Mouse (Mus musculus) lung, embryonic 16.5 days (tissue): ENCODE results near the gene Akap7. TPM values are rescaled to one million over a fixed set of nuclear protein-coding genes. Genes with fewer than 3 reads are reported as not detected.

Source experiments
- ATAC-seq: fragments of 200-750 bp; cut with Nextera tagmentation; 2 replicates; pipeline ENCODE4 v1.8.0; 2017; ENCODE audit warnings: low read depth, mild to moderate bottlenecking, moderate library complexity
- H3K27ac ChIP-seq: fragments of 300-500 bp; sonication (generic); 2 replicates; pipeline ENCODE4 v1.5.1; 2014; ENCODE audit warnings: mild to moderate bottlenecking, control low read depth, low read length
- H3K27me3 ChIP-seq: fragments of 300-500 bp; sonication (generic); 2 replicates; pipeline ENCODE4 v1.6.1; 2014; ENCODE audit warnings: low read depth, low read length, mixed read lengths; ENCODE audit not compliant: control insufficient read depth, insufficient read depth
- H3K36me3 ChIP-seq: fragments of 300-500 bp; sonication (generic); 2 replicates; pipeline ENCODE4 v1.6.1; 2014; ENCODE audit warnings: low read length; ENCODE audit not compliant: control insufficient read depth, insufficient read depth
- H3K4me1 ChIP-seq: fragments of 300-500 bp; sonication (generic); replicated peaks from 2 replicates; pipeline ENCODE4 v1.6.1; 2014; ENCODE audit warnings: low read length, mixed read lengths; ENCODE audit not compliant: control insufficient read depth, insufficient read depth
- H3K4me2 ChIP-seq: fragments of 300-500 bp; sonication (generic); 2 replicates; pipeline ENCODE4 v1.6.1; 2014; ENCODE audit warnings: low read depth, low read length, control low read depth
- H3K4me3 ChIP-seq: fragments of 300-500 bp; sonication (generic); 2 replicates; pipeline ENCODE4 v1.5.1; 2014; ENCODE audit warnings: mild to moderate bottlenecking, low read length, control low read depth
- H3K9ac ChIP-seq: fragments of 300-500 bp; sonication (generic); 2 replicates; pipeline ENCODE4 v1.6.1; 2014; ENCODE audit warnings: low read length, control low read depth
- H3K9me3 ChIP-seq: fragments of 300-500 bp; sonication (generic); 2 replicates; pipeline ENCODE4 v1.6.1; 2016; ENCODE audit warnings: low read length; ENCODE audit not compliant: control insufficient read depth
- WGBS: fragments of 180-500 bp; shearing (Covaris S2); extraction: QIAGEN DNeasy Blood & Tissue Kit; methylation state at CpG from one replicate; pipeline ENCODE4 v1.1.7; 2014; 5-methylcytosine and 5-hydroxymethylcytosine counted together
- polyA plus RNA-seq: library from polyadenylated mRNA; unstranded; fragments of >200 nt; fragmentation: Nextera tagmentation; extraction: Ambion mirVana; gene quantifications from 2 replicates; pipeline ENCODE4 v1.2.1, GENCODE M21; 2015

Gene Akap7
- polyA plus RNA-seq, 1 experiment from 2014 or later, result 20.1 TPM

GRCm38 (mm10) chr10:25219220-25219628 lies 88.4 kb downstream of the Akap7 start:
- Histone ChIP-seq H3K4me1 (no peaks in the 10 kb centered on the region), H3K27me3 (no peaks in the 10 kb centered on the region), H3K9ac (no peak overlapping the region), H3K4me3 (no peak overlapping the region), H3K9me3 (no peaks in the 10 kb centered on the region), H3K27ac (no peak overlapping the region), H3K4me2 (no peak overlapping the region), H3K36me3 (no peaks in the 10 kb centered on the region)
- ATAC-seq, result peak; percentile 54; the same call in 1 of the 2 replicates
- WGBS, result 23% methylated on average over 7 of the region's 7 CpGs

DNA sequence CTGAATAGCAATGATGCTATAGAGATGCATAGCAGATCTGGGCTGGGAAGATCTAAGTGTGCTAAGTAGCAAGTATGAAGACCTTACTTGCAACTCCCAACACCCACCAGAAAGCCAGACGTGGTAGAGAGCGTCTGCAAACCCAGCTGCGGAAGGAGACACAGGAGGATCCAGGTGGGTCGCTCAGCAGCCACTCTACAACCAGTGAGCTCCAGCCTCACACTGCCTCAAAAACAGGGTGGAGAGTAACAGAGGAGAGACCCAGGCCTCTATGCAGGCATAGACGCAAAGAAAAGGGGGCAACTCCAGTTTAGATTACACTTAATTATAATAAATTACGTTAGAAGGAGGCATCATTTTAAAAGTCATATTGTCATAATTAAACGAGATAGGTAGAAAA lies 88.9 kb downstream of the Akap7 start:
- Histone ChIP-seq H3K9ac (no peak overlapping the region), H3K4me1 (no peaks in the 10 kb centered on the region), H3K27ac (no peak overlapping the region), H3K27me3 (no peaks in the 10 kb centered on the region), H3K9me3 (no peaks in the 10 kb centered on the region), H3K36me3 (no peaks in the 10 kb centered on the region), H3K4me3 (no peak overlapping the region), H3K4me2 (no peak overlapping the region)
- ATAC-seq, result no peak
- 68% methylated on average over 7 of the region's 7 CpGs for WGBS

- Histone ChIP-seq H3K4me1 (0 out of 2 replicates have a peak, but pooled peaks cover 2% of the 10 kb centered on the region), H3K4me3 (no peak overlapping the region), H3K4me2 (no peak overlapping the region), H3K27ac (no peak overlapping the region), H3K27me3 (no peaks in the 10 kb centered on the region), H3K9ac (no peak overlapping the region), H3K9me3 (no peaks in the 10 kb centered on the region), H3K36me3 (no peaks in the 10 kb centered on the region)
- no peak for ATAC-seq
- 84% methylated on average over 3 of the region's 3 CpGs for WGBS
These were observed 91.7 kb downstream of the Akap7 start for GRCm38 (mm10) chr10:25215977-25216376.

DNA sequence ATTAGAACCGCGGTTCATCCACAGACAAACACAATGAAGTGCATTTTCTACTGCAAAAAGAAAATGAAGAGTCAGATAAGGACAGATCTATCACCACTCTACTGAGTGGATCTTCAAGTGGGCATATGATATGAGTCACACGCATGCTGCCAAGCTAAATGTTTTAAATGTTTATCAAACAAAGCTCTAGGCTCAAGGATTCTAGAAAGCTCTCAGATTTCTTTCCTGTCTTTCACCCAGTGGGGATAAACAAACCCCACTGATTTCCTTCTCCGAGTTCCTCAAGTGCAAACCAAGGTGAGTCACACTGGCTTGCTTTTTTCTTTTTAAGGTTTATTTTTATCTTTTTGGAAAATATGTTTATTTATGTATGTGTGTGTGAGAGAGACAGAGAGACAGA lies 94.0 kb downstream of the Akap7 start:
- Histone ChIP-seq H3K27ac (no peak overlapping the region), H3K27me3 (no peaks in the 10 kb centered on the region), H3K4me1 (0 out of 2 replicates have a peak, but pooled peaks cover 2% of the 10 kb centered on the region), H3K36me3 (no peaks in the 10 kb centered on the region), H3K4me3 (no peak overlapping the region), H3K9me3 (no peaks in the 10 kb centered on the region), H3K9ac (no peak overlapping the region), H3K4me2 (no peak overlapping the region)
- ATAC-seq, result no peak
- WGBS, result 40% methylated on average over 4 of the region's 4 CpGs

- H3K9me3 ChIP-seq, result no peaks in the 10 kb centered on the region
- H3K4me2 ChIP-seq, result no peak overlapping the region
- no peaks in the 10 kb centered on the region for H3K27me3 ChIP-seq
- no peaks in the 10 kb centered on the region for H3K36me3 ChIP-seq
- H3K27ac ChIP-seq, result no peak overlapping the region
- H3K4me1 ChIP-seq, result 0 out of 2 replicates have a peak, but pooled peaks cover under 1% of the 10 kb centered on the region
- H3K4me3 ChIP-seq, result no peak overlapping the region
- no peak for ATAC-seq
- H3K9ac ChIP-seq, result no peak overlapping the region
- 54% methylated on average over 7 of the region's 7 CpGs for WGBS
These were observed 99.1 kb downstream of the Akap7 start for GRCm38 (mm10) chr10:25208619-25209018.

GRCm38 (mm10) chr10:25207866-25208265 lies 99.8 kb downstream of the Akap7 start:
- WGBS, result 45% methylated on average over 6 of the region's 6 CpGs
- no peaks in the 10 kb centered on the region for H3K4me1 ChIP-seq
- ATAC-seq, result no peak
- no peak overlapping the region for H3K9ac ChIP-seq
- H3K27ac ChIP-seq, result no peak overlapping the region
- H3K4me3 ChIP-seq, result no peak overlapping the region
- H3K9me3 ChIP-seq, result no peaks in the 10 kb centered on the region
- H3K27me3 ChIP-seq, result no peaks in the 10 kb centered on the region
- no peak overlapping the region for H3K4me2 ChIP-seq
- H3K36me3 ChIP-seq, result no peaks in the 10 kb centered on the region

- H3K9ac ChIP-seq, result no peak overlapping the region
- peaks cover 8% of the 10 kb centered on the region; the same call in 1 of the 2 replicates for H3K4me1 ChIP-seq
- H3K4me2 ChIP-seq, result peak overlapping the region; percentile 75
- H3K36me3 ChIP-seq, result no peaks in the 10 kb centered on the region
- no peak overlapping the region for H3K27ac ChIP-seq
- no peak overlapping the region for H3K4me3 ChIP-seq
- H3K27me3 ChIP-seq, result no peaks in the 10 kb centered on the region
- no peaks in the 10 kb centered on the region for H3K9me3 ChIP-seq
- no peak for ATAC-seq
- 76% methylated on average over 7 of the region's 7 CpGs for WGBS
These were observed 107.0 kb downstream of the Akap7 start for GRCm38 (mm10) chr10:25200691-25201090.

DNA sequence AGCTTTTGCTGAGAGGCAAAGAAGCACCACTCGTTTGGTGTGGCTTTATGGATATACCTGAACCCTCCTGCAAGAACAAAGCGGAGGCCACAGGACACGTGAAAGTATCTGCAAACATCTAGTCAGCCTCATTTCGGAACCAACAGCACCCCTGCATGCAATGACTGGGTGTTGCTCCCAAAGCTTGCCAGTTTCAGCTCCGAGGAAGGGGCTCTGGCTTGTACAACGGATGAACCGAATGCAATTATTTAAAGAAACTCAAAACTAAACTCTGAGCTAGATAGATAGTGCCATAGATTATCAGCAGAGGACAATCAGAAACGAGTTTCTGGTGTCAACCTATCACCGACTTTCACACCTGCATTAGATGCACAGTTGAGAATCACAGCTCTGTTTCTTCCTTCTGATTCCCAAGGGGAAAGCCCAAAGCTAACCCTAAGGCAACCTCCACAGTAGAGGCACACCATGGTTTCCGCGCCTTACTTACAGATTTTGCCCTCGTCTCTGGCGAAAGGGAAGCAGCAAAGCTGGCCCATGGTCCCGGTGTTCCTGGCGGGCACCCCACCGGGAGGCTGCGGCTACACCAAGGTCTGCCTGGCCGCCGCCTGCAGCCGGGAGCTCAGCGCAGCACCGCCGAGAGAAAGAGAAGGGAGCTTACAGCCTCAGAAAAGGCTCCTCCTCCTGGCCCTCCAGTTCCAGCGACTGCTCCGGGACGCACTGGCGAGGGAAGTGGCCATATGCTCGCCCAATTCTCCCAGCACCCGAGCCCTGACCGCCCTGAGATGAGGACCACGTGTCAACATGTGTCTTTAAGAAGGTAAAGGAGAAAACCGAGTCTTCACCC lies 107.9 kb downstream of the Akap7 start:
- 10% methylated on average over 32 of the region's 32 CpGs for WGBS
- Histone ChIP-seq H3K4me3 (peak overlapping the region; percentile 57), H3K9me3 (no peaks in the 10 kb centered on the region), H3K4me1 (peaks cover 8% of the 10 kb centered on the region; the same call in 1 of the 2 replicates), H3K9ac (peak overlapping the region; percentile 83), H3K4me2 (peak overlapping the region; percentile 75), H3K36me3 (no peaks in the 10 kb centered on the region), H3K27me3 (no peaks in the 10 kb centered on the region), H3K27ac (0 out of 2 replicates have a peak overlapping the region, but pooled peaks have one; percentile 7)
- ATAC-seq, result peak; percentile 87

- Histone ChIP-seq H3K27ac (no peak overlapping the region), H3K27me3 (no peaks in the 10 kb centered on the region), H3K4me3 (peak overlapping the region; percentile 57), H3K4me2 (peak overlapping the region; percentile 75), H3K36me3 (no peaks in the 10 kb centered on the region), H3K9ac (peak overlapping the region; percentile 34; the same call in 1 of the 2 replicates), H3K9me3 (no peaks in the 10 kb centered on the region), H3K4me1 (peaks cover 8% of the 10 kb centered on the region; the same call in 1 of the 2 replicates)
- no peak for ATAC-seq
- WGBS, result 43% methylated on average over 12 of the region's 12 CpGs
These were observed 109.1 kb downstream of the Akap7 start for GRCm38 (mm10) chr10:25198575-25198974.
